Mouse (Mus musculus): ENCODE results near the gene Malrd1. TPM values are rescaled to one million over a fixed set of nuclear protein-coding genes. Genes with fewer than 3 reads are reported as not detected.
"Not testable (repeated sequence)": the region's sequence is repeated elsewhere in the genome, so short reads cannot be mapped to it uniquely, and the experiment has no call there.

Gene Malrd1
- polyA plus RNA-seq, 1 experiment: not detected

GRCm38 (mm10) chr2:15931924-15932323, 405.6 kb downstream of the Malrd1 start:
- no peak for TF ChIP-seq MAX (IDR thresholded peaks at IDR 0.05; ENCODE audit: low read depth)
- TF ChIP-seq POLR2AphosphoS2 (IDR thresholded peaks at IDR 0.05; ENCODE audit: insufficient read length, low read depth): no peak
- no peak for TF ChIP-seq TCF12 (IDR thresholded peaks at IDR 0.05; ENCODE audit: insufficient read depth, poor library complexity, severe bottlenecking)
- no peak for TF ChIP-seq REST (IDR thresholded peaks at IDR 0.05; ENCODE audit: insufficient read depth, insufficient read length)
- no peak for TF ChIP-seq SRF (IDR thresholded peaks at IDR 0.05; ENCODE audit: control insufficient read depth, insufficient read length, low read depth)
- TF ChIP-seq CEBPB (IDR thresholded peaks at IDR 0.05; ENCODE audit: insufficient read depth, poor library complexity, severe bottlenecking): no peak
- TF ChIP-seq USF1 (IDR thresholded peaks at IDR 0.05; ENCODE audit: low read depth): no peak
- TF ChIP-seq MYOG (IDR thresholded peaks at IDR 0.05; ENCODE audit: control insufficient read depth in 1 of 3, insufficient read depth in 1 of 3, insufficient read length in 2 of 3, low read depth in 2 of 3): no peak
- no peak for TF ChIP-seq POLR2A (IDR thresholded peaks at IDR 0.05; ENCODE audit: insufficient read length, low read depth)
- no peak for TF ChIP-seq E2F4 (IDR thresholded peaks at IDR 0.05; ENCODE audit: insufficient read depth)
- no peaks in the 10 kb centered on the region for H3K36me3 ChIP-seq (ENCODE audit: control insufficient read depth, insufficient read depth)
- H3K27me3 ChIP-seq (ENCODE audit: control insufficient read depth, insufficient read depth, insufficient read length): no peaks in the 10 kb centered on the region
- no peak overlapping the region for H3K4me3 ChIP-seq
- H3K4me2 ChIP-seq (ENCODE audit: low read depth): no peak overlapping the region
- H3ac ChIP-seq (ENCODE audit: control insufficient read depth, insufficient read length): no peak overlapping the region
- H3K79me2 ChIP-seq (ENCODE audit: control insufficient read depth, insufficient read depth): no peaks in the 10 kb centered on the region

GRCm38 (mm10) chr2:15932340-15932739, 406.1 kb downstream of the Malrd1 start:
- H3K4me3 ChIP-seq: no peak overlapping the region
- H3K36me3 ChIP-seq (ENCODE audit: control insufficient read depth, insufficient read depth): no peaks in the 10 kb centered on the region
- TF ChIP-seq MYOG (IDR thresholded peaks at IDR 0.05; ENCODE audit: control insufficient read depth in 1 of 3, insufficient read depth in 1 of 3, insufficient read length in 2 of 3, low read depth in 2 of 3) (no peak), POLR2A (IDR thresholded peaks at IDR 0.05; ENCODE audit: insufficient read length, low read depth) (no peak), SRF (IDR thresholded peaks at IDR 0.05; ENCODE audit: control insufficient read depth, insufficient read length, low read depth) (no peak), REST (IDR thresholded peaks at IDR 0.05; ENCODE audit: insufficient read depth, insufficient read length) (no peak)
- no peaks in the 10 kb centered on the region for H3K27me3 ChIP-seq (ENCODE audit: control insufficient read depth, insufficient read depth, insufficient read length)
- no peak overlapping the region for H3K4me2 ChIP-seq (ENCODE audit: low read depth)
- H3ac ChIP-seq (ENCODE audit: control insufficient read depth, insufficient read length): no peak overlapping the region
- H3K79me2 ChIP-seq (ENCODE audit: control insufficient read depth, insufficient read depth): no peaks in the 10 kb centered on the region

- Histone ChIP-seq H3ac (ENCODE audit: control insufficient read depth, insufficient read length) (no peak overlapping the region), H3K79me2 (ENCODE audit: control insufficient read depth, insufficient read depth) (no peaks in the 10 kb centered on the region), H3K36me3 (ENCODE audit: control insufficient read depth, insufficient read depth) (no peaks in the 10 kb centered on the region), H3K27me3 (ENCODE audit: control insufficient read depth, insufficient read depth, insufficient read length) (no peaks in the 10 kb centered on the region), H3K4me2 (ENCODE audit: low read depth) (no peak overlapping the region), H3K4me3 (no peak overlapping the region)
- TF ChIP-seq E2F4 (IDR thresholded peaks at IDR 0.05; ENCODE audit: insufficient read depth): no peak
- TF ChIP-seq SRF (IDR thresholded peaks at IDR 0.05; ENCODE audit: control insufficient read depth, insufficient read length, low read depth): no peak
- TF ChIP-seq MAX (IDR thresholded peaks at IDR 0.05; ENCODE audit: low read depth): no peak
- no peak for TF ChIP-seq MYOG (IDR thresholded peaks at IDR 0.05; ENCODE audit: control insufficient read depth in 1 of 3, insufficient read depth in 1 of 3, insufficient read length in 2 of 3, low read depth in 2 of 3)
- TF ChIP-seq REST (IDR thresholded peaks at IDR 0.05; ENCODE audit: insufficient read depth, insufficient read length): no peak
- TF ChIP-seq CEBPB (IDR thresholded peaks at IDR 0.05; ENCODE audit: insufficient read depth, poor library complexity, severe bottlenecking): no peak
- no peak for TF ChIP-seq POLR2AphosphoS2 (IDR thresholded peaks at IDR 0.05; ENCODE audit: insufficient read length, low read depth)
- no peak for TF ChIP-seq TCF3 (IDR thresholded peaks at IDR 0.05; ENCODE audit: insufficient read length, low read depth)
- TF ChIP-seq USF1 (IDR thresholded peaks at IDR 0.05; ENCODE audit: low read depth): no peak
- no peak for TF ChIP-seq TCF12 (IDR thresholded peaks at IDR 0.05; ENCODE audit: insufficient read depth, poor library complexity, severe bottlenecking)
- TF ChIP-seq MYOD1 (IDR thresholded peaks at IDR 0.05; ENCODE audit: control insufficient read depth in 1 of 3, insufficient read length in 2 of 3, low read depth in 2 of 3): no peak
- TF ChIP-seq POLR2A (IDR thresholded peaks at IDR 0.05; ENCODE audit: insufficient read length, low read depth): no peak
These were observed 476.6 kb downstream of the Malrd1 start for GRCm38 (mm10) chr2:16002925-16003324.

DNA sequence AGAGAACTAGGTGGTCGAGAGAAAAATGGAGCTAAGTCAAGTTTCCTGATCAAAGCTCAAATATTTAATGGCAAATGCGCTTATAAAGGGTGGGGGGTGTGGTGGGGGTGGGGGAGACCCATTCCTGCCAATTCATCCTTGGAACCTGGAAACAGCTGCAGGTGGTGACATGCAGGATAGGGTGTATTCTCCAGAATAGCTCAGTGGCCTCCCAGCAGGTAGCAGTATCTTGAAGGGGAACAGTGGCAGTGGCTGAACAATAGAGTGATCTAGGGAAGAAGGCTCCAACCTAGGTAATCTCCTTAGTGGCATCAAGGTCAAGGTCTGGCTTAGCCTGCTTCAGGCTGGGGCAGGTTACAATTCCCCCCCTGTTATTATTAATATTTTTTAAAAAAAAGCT, 490.8 kb downstream of the Malrd1 start:
- H3K36me3 ChIP-seq (ENCODE audit: control insufficient read depth, insufficient read depth); H3K4me2 ChIP-seq (ENCODE audit: low read depth); H3ac ChIP-seq (ENCODE audit: control insufficient read depth, insufficient read length); H3K4me3 ChIP-seq; H3K27me3 ChIP-seq (ENCODE audit: control insufficient read depth, insufficient read depth, insufficient read length); H3K79me2 ChIP-seq (ENCODE audit: control insufficient read depth, insufficient read depth): not testable (repeated sequence)

- H3K79me2 ChIP-seq (ENCODE audit: control insufficient read depth, insufficient read depth); H3K36me3 ChIP-seq (ENCODE audit: control insufficient read depth, insufficient read depth); H3ac ChIP-seq (ENCODE audit: control insufficient read depth, insufficient read length); H3K4me3 ChIP-seq; H3K27me3 ChIP-seq (ENCODE audit: control insufficient read depth, insufficient read depth, insufficient read length); H3K4me2 ChIP-seq (ENCODE audit: low read depth): not testable (repeated sequence)
These were observed 491.4 kb downstream of the Malrd1 start for GRCm38 (mm10) chr2:16017719-16018118.

GRCm38 (mm10) chr2:16029752-16030151, 503.5 kb downstream of the Malrd1 start:
- no peak overlapping the region for H3ac ChIP-seq (ENCODE audit: control insufficient read depth, insufficient read length)
- no peak for TF ChIP-seq MYOG (IDR thresholded peaks at IDR 0.05; ENCODE audit: control insufficient read depth in 1 of 3, insufficient read depth in 1 of 3, insufficient read length in 2 of 3, low read depth in 2 of 3)
- TF ChIP-seq TCF12 (IDR thresholded peaks at IDR 0.05; ENCODE audit: insufficient read depth, poor library complexity, severe bottlenecking): no peak
- no peak for TF ChIP-seq E2F4 (IDR thresholded peaks at IDR 0.05; ENCODE audit: insufficient read depth)
- no peak for TF ChIP-seq POLR2A (IDR thresholded peaks at IDR 0.05; ENCODE audit: insufficient read length, low read depth)
- no peak for TF ChIP-seq MYOD1 (IDR thresholded peaks at IDR 0.05; ENCODE audit: control insufficient read depth in 1 of 3, insufficient read length in 2 of 3, low read depth in 2 of 3)
- H3K27me3 ChIP-seq (ENCODE audit: control insufficient read depth, insufficient read depth, insufficient read length): no peaks in the 10 kb centered on the region
- no peaks in the 10 kb centered on the region for H3K36me3 ChIP-seq (ENCODE audit: control insufficient read depth, insufficient read depth)
- H3K4me2 ChIP-seq (ENCODE audit: low read depth): no peak overlapping the region
- no peak overlapping the region for H3K4me3 ChIP-seq
- no peaks in the 10 kb centered on the region for H3K79me2 ChIP-seq (ENCODE audit: control insufficient read depth, insufficient read depth)

Measured in myocyte (in vitro differentiated cells).